Mouse (Mus musculus): ENCODE measurements around the gene Rab1a.

DNA sequence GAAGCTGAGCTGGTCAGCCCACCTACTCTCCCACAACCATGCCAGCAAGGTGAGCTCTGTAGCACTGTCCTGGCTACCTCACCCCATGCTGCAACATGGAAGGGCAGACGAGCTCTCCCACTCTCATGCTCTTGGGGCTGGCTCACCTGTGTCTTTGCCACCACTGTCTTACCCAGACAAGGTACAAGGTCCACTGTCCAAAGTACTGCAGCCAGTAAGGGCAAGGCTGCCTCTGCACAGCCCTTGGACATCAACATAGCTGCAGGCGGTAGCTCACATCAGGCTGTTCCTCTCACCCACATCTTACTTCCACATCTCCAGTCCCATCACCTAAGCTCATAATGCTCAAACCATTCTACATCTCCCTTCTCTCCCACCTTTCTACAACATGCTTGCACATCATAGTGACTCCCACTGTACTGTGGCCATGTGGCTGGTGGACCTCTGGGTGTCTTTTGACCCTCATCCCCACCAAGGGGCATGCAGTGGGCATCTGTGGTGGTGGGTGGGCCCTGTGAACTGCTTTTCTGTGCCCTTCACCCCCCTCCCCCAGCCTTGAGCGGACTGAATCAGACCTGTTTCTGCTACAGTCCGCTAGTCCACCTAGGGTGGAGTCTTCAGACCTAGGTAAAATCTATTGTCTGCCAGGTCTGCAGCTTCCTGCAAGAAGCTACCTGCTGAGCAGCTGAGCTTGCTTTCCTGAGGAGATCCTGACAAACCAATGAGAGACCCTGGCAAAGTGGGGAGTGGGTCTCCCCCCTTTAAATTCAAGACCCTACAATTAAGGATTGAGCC, 48.9 kb upstream of the Rab1a start:
- no peak for TF ChIP-seq CTCF (IDR thresholded peaks at IDR 0.05; ENCODE audit: control insufficient read depth, insufficient read depth, low read length)
- no peak for TF ChIP-seq POLR2A (IDR thresholded peaks at IDR 0.05; ENCODE audit: borderline replicate concordance, control insufficient read depth, low read depth, low read length)
